Mouse (Mus musculus): Measurements from ENCODE around the gene Nbea.
"Not testable (repeated sequence)": the region's sequence is repeated elsewhere in the genome, so short reads cannot be mapped to it uniquely, and the experiment has no call there.

The Nbea gene

DNA sequence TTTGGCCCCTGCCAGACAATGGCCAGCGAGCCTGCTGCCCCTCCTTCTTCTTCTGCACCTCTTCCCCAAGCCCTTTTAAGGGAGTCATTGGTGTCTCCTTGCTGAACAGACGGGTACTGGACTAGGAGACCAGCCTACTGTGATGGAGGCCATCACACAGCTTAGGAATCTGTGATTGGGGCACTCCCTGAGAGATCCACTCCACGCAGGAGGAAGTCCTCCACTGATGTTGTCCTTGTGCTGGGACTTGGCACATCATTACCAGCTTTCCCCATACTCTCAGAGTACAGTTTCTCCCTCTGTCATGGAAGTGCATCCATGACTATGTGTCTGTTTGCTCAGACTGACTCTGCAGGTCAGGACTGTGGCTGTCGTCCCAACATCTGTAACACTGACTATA is 531.6 kb downstream of the Nbea start:
- no peak for DNase-seq

GRCm38 (mm10) chr3:55649541-55649940 is 534.0 kb downstream of the Nbea start:
- DNase-seq, result no peak

DNA sequence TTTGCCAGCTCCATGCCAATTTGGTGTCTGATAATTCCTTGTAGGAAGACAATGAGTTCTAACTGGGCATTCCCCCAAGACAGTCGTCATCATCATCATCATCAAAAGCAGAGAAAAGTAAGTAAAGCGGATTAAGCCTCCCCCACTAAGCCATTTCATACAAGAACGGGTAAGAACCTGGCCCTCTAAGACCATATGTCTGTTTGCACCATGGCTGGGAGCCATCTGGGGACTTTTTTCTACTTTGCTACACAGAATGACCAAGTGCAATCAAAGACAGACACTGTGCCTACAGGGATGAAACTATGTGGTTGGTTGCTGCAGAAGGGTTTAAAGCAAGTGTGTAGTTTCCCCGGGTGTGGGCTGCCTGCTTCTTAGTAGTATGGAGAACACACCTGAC is 535.2 kb downstream of the Nbea start:
- DNase-seq, result no peak

DNA sequence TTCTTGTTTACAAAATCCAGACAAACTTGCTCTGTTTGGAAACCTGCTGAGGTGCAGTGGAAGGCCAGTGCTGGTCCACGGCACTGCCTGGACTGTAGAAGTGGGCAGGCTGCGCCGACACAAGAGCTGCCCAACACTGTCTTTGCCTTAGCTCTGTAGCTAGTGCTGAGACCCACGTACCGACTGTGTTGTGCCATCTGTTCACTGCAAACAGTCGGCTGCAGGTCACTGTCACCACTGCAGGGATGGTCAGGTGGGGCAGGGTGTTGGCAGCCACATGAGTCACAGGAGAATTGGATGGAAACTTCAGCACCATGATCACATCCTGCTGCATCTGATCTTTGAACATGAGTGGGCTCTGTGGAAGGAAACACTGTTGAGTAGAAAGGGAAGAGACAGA is 536.3 kb downstream of the Nbea start:
- DNase-seq, result no peak

DNA sequence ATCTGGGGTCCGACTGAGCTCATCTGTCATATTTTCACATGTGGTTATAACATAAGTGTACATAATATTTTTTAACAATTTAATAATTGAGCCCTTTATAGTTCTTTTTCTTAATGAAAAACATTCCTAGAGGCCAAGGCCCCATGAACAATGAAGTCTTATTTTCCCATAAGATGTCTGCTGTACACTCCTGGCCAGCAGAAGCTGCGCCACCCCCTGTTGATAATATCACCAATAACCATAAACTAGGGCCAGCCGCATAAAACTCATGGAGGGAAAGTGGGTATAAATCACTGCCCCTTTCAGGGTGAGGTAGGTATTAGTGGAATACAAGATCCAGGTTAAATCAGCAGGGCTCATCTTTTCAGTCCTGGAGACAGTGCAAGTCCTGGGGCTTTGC is 537.1 kb downstream of the Nbea start:
- no peak for DNase-seq

- no peak for DNase-seq
Observed at GRCm38 (mm10) chr3:55644035-55644618, 539.4 kb downstream of the Nbea start.

DNA sequence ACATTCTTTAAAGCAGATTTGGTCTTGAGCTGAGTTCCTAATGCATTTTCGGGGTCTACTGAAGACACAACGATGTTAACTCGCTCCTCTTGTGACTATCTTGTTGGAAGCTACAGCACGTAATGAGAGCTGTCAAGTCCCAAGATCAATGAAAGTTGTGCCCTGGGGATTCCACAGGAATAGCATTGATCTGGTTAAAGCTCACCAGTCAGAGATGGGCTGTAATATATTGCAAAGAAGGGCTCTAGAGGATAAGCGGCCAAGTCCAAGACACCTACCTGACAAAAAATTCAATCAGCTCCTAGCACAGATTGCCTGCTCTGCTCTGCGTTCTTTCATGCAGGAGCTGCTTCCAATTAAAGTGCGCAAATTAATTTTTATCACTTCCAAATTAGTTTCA is 545.8 kb downstream of the Nbea start:
- no peak for DNase-seq

DNA sequence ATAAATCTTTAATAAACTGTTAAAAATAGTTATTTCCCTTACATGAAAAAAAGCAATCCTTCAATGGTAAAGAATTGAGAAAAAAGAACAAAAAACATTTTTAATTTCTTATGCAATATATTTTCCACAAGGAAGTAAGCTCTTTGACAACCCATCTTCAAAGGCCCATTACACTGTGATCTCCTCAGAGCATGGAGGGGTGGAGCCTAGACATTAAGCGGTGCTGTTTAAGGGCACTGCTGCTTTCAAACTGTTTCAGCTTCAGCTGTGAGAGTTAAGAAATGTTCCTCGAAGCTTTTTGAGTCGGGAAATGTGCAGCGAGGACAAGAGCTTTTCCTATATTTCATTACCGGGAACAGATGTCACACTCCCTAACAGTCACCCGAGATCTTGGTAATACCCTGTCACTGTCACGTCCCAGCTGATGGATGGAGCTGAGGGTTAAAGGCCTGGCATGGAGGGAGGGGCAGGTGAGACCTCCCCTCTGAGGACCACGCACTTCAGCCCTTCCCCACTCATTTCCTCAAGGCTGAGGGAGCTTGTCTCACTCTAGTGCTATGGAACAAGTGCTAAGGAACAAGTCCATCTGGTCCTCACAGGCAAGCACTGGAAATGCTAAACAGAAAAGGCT is 547.8 kb downstream of the Nbea start:
- DNase-seq, result no peak

DNA sequence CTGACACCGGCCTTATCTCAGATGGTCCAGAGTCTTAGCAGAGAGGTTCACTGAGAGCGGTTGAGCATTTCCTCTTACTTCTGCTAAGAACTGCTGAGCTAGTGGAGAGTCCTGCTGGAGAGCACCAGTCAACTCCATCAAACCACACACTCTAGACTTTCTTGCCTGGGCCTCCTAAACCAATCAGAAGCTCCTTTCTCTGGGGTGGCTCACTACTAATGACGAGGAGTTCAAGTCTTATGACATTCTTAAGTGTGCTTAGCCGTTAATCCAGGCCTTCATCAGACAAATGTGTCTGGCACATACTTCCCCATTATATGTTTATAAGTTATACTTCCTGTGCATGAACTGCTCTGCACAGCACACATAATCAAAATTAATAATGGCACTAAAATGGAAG is 556.4 kb downstream of the Nbea start:
- DNase-seq, result no peak

GRCm38 (mm10) chr3:55621958-55622357 is 561.5 kb downstream of the Nbea start:
- not testable (repeated sequence) for DNase-seq

DNA sequence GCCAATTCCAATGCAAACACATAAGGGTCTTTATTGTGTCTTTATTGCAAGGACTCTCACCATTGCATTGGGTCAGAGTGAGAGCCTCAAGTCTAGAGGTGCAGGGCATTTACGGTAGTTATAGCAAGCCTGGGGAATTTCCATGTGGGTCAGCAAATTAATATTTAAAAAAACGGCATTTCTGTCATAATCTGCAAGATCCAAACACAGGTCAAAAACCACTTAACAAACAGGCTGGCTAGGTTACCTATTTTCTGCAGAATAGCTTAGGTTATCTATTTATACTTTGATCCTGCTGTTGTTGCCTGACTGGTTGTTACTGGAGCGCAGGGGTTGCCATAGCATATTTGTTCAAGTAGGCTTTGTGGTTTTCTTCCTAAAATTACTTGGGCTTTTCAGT is 565.1 kb downstream of the Nbea start:
- no peak for DNase-seq

- no peak for DNase-seq
Observed at GRCm38 (mm10) chr3:55612459-55613115, 570.9 kb downstream of the Nbea start.

GRCm38 (mm10) chr3:55612023-55612422 is 571.5 kb downstream of the Nbea start:
- DNase-seq, result no peak

DNA sequence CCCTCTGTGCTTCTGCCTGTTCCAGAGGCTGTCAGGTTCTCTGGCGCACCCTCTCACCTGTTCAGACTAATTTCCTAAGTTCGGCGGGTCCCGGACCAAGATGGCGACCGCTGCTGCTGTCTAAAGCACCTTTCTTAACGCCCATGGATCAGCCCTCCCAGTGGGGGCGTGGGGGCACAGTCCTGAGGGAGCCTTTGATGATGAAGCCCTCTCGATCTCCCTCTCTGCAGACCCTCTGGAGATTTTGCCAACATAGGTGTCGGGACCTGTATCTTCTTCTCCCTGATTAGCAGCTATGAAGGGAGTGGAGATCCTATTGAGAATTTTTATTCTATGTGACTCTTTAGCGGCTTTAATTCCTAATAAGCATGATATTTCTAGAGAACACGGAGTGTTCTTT is 573.3 kb downstream of the Nbea start:
- no peak for DNase-seq

DNA sequence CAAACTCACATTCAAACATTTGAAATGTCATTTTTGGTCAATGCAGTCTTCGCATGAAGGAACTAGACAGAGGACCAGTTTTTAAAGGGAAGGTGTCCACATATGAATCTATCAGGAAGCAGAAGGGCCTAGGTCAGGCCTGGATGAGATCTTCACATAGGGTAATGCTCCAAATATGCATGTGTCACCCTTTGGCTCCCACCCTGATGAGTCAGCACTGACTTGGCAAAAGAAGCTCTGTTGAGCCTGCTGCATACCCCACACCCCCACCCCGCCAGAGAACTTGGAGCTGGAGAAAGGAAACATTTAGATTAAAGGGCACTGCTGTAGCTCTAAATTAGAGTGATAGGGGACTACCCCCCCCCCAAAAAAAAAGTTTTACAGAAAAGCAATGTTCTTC is 583.2 kb downstream of the Nbea start:
- no peak for DNase-seq

- no peak for DNase-seq
Observed at GRCm38 (mm10) chr3:55599366-55600085, 584.0 kb downstream of the Nbea start.

DNA sequence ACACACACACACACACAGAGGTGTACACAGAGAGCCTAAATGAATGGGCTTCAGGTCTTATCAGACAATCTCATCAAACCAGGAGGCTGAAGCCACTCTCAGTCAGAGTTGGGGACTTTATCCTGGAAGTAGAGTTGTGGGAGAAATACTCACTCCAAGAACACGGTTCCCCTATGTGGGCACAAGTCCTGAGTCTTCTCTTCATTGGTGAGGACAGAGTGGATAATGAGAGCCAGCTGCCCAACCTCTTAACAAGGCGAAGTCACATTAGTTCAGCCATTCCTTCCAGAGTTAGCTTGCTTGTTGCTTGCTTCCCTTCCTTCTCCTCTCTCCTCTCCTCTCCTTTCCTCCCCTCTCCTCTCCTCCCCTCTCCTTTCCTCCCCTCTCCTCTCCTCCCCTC is 584.8 kb downstream of the Nbea start:
- DNase-seq, result no peak

DNA sequence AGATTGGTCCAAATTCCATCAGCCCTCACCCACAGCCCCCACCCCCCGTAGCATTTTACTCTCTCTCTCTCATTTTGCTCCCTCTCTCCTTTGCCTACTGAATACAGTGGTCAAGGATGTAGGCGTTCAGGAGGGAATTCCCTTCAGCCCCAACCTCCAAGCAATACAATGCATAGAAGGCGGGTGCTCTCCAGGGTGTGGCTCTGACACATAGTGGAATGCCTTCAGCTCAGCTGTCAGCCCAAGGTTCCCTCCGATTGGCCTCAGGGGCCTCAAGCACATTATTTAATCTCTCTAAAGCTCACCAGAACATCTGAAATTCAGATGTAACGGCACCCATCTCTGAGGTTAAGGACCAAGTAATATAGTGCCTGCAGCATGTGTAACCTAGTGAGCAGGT is 590.2 kb downstream of the Nbea start:
- DNase-seq, result no peak

- DNase-seq, result no peak
Observed at GRCm38 (mm10) chr3:55590727-55591126, 592.8 kb downstream of the Nbea start.

DNA sequence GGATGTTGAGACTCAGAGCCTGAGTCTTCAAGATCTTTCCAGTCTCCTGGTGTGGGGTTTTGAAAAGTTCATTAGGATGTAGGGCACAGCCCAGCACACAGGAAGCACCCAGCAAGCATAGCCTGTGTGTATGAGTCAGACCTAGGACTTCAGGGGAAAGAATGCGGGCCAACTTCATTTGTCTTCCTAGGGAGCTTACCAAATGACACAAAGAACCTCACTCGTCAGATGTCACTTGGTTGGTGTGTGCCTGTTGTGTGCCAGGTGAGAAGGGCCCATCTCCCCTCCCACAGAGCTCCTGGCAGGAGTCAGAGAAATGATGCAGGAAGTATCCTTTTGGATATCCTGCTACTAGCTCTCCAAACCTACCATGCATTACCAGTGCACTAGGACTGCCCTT is 593.2 kb downstream of the Nbea start:
- no peak for DNase-seq

GRCm38 (mm10) chr3:55589402-55589944 is 594.0 kb downstream of the Nbea start:
- DNase-seq, result no peak

GRCm38 (mm10) chr3:55587972-55588946 is 595.2 kb downstream of the Nbea start:
- DNase-seq, result no peak
